Mouse (Mus musculus) retina, postnatal 1 day (tissue): ENCODE results near the gene Mlh3.

Experiments
- DNase-seq: peaks from one replicate; pipeline ENCODE4 v3.0.0-alpha.2; 2012

The Mlh3 gene

DNA sequence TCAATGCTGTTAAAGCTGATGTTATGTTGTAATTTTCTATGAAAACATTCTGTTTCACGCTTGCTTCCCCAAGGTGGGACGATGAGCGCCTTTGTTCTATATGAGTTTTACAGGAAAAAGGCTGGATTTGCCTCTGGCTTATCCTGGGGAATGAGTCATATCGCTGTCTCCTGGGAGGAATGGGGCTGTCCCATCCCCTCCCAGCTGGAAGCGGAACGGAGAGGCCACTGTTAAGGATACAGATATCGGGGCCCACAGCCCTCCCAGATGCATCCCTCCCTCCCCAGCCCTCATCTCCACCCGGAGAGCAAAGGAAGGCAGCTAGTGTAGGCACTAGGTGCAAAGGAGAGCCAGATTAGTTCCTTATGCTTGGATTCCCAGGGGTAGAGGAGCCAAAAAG, 84.6 kb downstream of the Mlh3 start:
- DNase-seq, result no peak
